Mouse (Mus musculus) cerebral cortex, adult 2 months (tissue): ENCODE measurements around the gene Serpinb1b.

ENCODE experiments used
- WGBS: fragments of 180-500 bp; shearing (Covaris S2); methylation state at CpG from one replicate; pipeline ENCODE4 v1.1.7; 2018; 5-methylcytosine and 5-hydroxymethylcytosine counted together

Gene Serpinb1b

DNA sequence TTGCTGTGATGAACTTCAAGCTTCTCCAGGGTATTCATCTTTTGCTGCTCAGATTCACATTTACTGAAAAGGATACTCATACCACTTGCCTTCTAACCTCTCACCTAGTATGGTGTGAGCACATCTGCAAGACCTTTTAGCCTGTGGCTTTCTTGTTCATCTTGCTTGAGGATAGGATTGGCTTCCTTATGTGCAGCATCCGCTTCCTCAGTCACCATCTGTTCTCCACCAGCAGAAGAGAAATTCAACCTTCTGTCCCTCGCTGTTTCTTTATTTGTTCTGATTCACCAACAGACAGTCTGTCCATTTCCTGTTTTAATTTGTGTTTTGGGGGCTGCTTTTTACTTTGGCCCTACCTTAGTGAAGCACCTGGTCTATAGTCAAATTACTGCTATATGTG is 59.3 kb downstream of the Serpinb1b start:
- 56% methylated on average over 2 of the region's 2 CpGs for WGBS

DNA sequence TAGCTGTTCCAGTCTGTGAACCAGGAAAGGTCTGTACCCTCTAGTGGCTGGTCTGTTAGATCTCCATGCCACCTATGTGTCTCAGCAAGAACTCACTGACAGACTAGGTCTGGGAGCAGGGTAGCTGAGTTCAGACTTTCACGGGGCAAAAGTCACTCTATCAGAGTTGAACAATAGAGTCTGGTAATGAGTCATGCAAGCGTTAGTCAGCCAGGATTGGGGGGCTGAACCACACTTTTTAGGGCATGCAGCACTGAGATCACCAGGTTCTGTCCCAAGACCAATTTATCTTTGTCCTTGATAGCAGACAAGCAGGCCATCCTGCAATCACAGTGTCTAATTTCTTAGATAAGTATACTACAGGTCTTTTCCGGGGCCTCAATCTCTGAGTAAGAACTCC is 63.1 kb downstream of the Serpinb1b start:
- WGBS, result 83% methylated on average over 3 of the region's 3 CpGs
